Mouse (Mus musculus): ENCODE measurements around the gene Slc5a10. TPM values are rescaled to one million over a fixed set of nuclear protein-coding genes. Genes with fewer than 3 reads are reported as not detected.
"Not testable (repeated sequence)": the region's sequence is repeated elsewhere in the genome, so short reads cannot be mapped to it uniquely, and the experiment has no call there.

The Slc5a10 gene
- polyA plus RNA-seq, 2 experiments: 0.04 TPM; not detected in 1

- 0 out of 2 replicates have a peak, but pooled peaks cover 5% of the 10 kb centered on the region for H3K4me1 ChIP-seq (ENCODE audit: control insufficient read depth, insufficient read depth, low read length)
- no peak overlapping the region for H3K4me3 ChIP-seq (replicated peaks; ENCODE audit: low read length)
- DNase-seq (ENCODE audit: low spot score) (no peak), ATAC-seq (ENCODE audit: low FRiP score, low read depth) (no peak)
- H3K9ac ChIP-seq (ENCODE audit: low read depth, low read length, severe bottlenecking): no peak overlapping the region
- H3K4me2 ChIP-seq (replicated peaks; ENCODE audit: low read depth, low read length, severe bottlenecking): no peak overlapping the region
- no peaks in the 10 kb centered on the region for H3K9me3 ChIP-seq (ENCODE audit: control insufficient read depth, low read length)
- H3K36me3 ChIP-seq (ENCODE audit: control insufficient read depth, insufficient read depth, low read length): no peaks in the 10 kb centered on the region
- WGBS: 69% methylated on average over 12 of the region's 12 CpGs
- no peak overlapping the region for H3K27ac ChIP-seq (replicated peaks; ENCODE audit: low read depth, low read length)
- H3K27me3 ChIP-seq (ENCODE audit: control insufficient read depth, insufficient read depth, low read length): no peaks in the 10 kb centered on the region
- TF ChIP-seq POLR2A (IDR thresholded peaks at IDR 0.05; ENCODE audit: borderline replicate concordance, extremely low read depth, insufficient read depth, insufficient read length): no peak
Observed at GRCm38 (mm10) chr11:61638764-61639536, 81.7 kb downstream of the Slc5a10 start.

- no peak overlapping the region for H3K27ac ChIP-seq (replicated peaks; ENCODE audit: low read depth, low read length)
- H3K4me1 ChIP-seq (ENCODE audit: control insufficient read depth, insufficient read depth, low read length): no peaks in the 10 kb centered on the region
- no peaks in the 10 kb centered on the region for H3K36me3 ChIP-seq (ENCODE audit: control insufficient read depth, insufficient read depth, low read length)
- no peaks in the 10 kb centered on the region for H3K9me3 ChIP-seq (ENCODE audit: control insufficient read depth, low read length)
- ATAC-seq (ENCODE audit: low FRiP score, low read depth) (no peak), DNase-seq (ENCODE audit: low spot score) (no peak)
- H3K9ac ChIP-seq (ENCODE audit: low read depth, low read length, severe bottlenecking): no peak overlapping the region
- WGBS: 90% methylated on average over 3 of the region's 3 CpGs
- no peak overlapping the region for H3K4me2 ChIP-seq (replicated peaks; ENCODE audit: low read depth, low read length, severe bottlenecking)
- H3K27me3 ChIP-seq (ENCODE audit: control insufficient read depth, insufficient read depth, low read length): no peaks in the 10 kb centered on the region
- no peak overlapping the region for H3K4me3 ChIP-seq (replicated peaks; ENCODE audit: low read length)
- TF ChIP-seq POLR2A (IDR thresholded peaks at IDR 0.05; ENCODE audit: borderline replicate concordance, extremely low read depth, insufficient read depth, insufficient read length): no peak
Observed at GRCm38 (mm10) chr11:61637856-61638255, 82.8 kb downstream of the Slc5a10 start.

DNA sequence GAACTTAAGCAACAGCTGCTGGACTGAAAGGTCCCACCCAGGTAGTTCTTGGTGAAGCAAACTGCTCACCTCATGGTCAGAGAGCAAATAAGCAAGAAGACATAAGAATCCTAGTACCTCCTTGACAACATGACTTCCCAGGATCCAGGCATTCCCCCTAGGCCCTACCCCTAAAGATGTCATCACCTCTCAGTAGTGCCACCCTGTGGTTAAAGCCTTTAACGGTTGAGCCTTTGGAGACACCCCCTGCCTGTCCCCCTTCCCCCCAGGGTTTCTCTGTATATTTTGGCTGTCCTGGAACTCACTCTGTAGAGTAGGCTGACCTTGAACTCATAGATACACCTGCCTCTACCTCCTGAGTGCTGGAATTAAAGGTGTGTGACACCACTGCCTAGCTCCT is 83.2 kb downstream of the Slc5a10 start:
- H3K4me1 ChIP-seq (ENCODE audit: control insufficient read depth, insufficient read depth, low read length): no peaks in the 10 kb centered on the region
- DNase-seq (ENCODE audit: low spot score) (no peak), ATAC-seq (ENCODE audit: low FRiP score, low read depth) (no peak)
- no peaks in the 10 kb centered on the region for H3K9me3 ChIP-seq (ENCODE audit: control insufficient read depth, low read length)
- TF ChIP-seq POLR2A (IDR thresholded peaks at IDR 0.05; ENCODE audit: borderline replicate concordance, extremely low read depth, insufficient read depth, insufficient read length): no peak
- no peak overlapping the region for H3K4me2 ChIP-seq (replicated peaks; ENCODE audit: low read depth, low read length, severe bottlenecking)
- H3K36me3 ChIP-seq (ENCODE audit: control insufficient read depth, insufficient read depth, low read length): no peaks in the 10 kb centered on the region
- H3K9ac ChIP-seq (ENCODE audit: low read depth, low read length, severe bottlenecking): no peak overlapping the region
- 58% methylated on average over 1 of the region's 1 CpGs for WGBS
- no peak overlapping the region for H3K27ac ChIP-seq (replicated peaks; ENCODE audit: low read depth, low read length)
- H3K27me3 ChIP-seq (ENCODE audit: control insufficient read depth, insufficient read depth, low read length): no peaks in the 10 kb centered on the region
- no peak overlapping the region for H3K4me3 ChIP-seq (replicated peaks; ENCODE audit: low read length)

- WGBS: 89% methylated on average over 3 of the region's 4 CpGs
- ATAC-seq (ENCODE audit: low FRiP score, low read depth); H3K4me1 ChIP-seq (ENCODE audit: control insufficient read depth, insufficient read depth, low read length); H3K27ac ChIP-seq (replicated peaks; ENCODE audit: low read depth, low read length); H3K4me3 ChIP-seq (replicated peaks; ENCODE audit: low read length); H3K36me3 ChIP-seq (ENCODE audit: control insufficient read depth, insufficient read depth, low read length); H3K9me3 ChIP-seq (ENCODE audit: control insufficient read depth, low read length); H3K4me2 ChIP-seq (replicated peaks; ENCODE audit: low read depth, low read length, severe bottlenecking); DNase-seq (ENCODE audit: low spot score); H3K9ac ChIP-seq (ENCODE audit: low read depth, low read length, severe bottlenecking); H3K27me3 ChIP-seq (ENCODE audit: control insufficient read depth, insufficient read depth, low read length): not testable (repeated sequence)
Observed at GRCm38 (mm10) chr11:61636309-61636708, 84.3 kb downstream of the Slc5a10 start.

DNA sequence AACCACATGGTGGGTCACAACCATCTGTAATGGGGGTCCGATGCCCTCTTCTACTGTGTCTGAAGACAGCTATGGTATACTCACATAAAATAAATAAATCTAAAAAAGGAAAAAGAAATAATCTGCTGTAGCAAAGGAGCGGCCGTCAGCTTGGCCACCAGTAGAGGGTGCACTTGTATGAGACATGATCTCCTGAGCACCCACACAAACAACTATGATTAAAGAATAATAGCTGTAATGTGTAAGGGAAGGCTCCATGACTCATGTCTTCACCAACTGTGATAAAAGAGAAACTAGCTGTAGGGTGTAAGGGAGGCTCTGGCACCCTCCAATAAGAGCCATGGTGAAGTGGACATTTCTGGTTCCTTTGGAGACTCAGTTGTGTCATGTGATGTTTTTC is 91.0 kb downstream of the Slc5a10 start:
- no peak for ATAC-seq (ENCODE audit: low FRiP score, low read depth)
- TF ChIP-seq POLR2A (IDR thresholded peaks at IDR 0.05; ENCODE audit: borderline replicate concordance, extremely low read depth, insufficient read depth, insufficient read length): no peak
- H3K27me3 ChIP-seq (ENCODE audit: control insufficient read depth, insufficient read depth, low read length): no peaks in the 10 kb centered on the region
- no peak overlapping the region for H3K4me2 ChIP-seq (replicated peaks; ENCODE audit: low read depth, low read length, severe bottlenecking)
- DNase-seq (ENCODE audit: low spot score): no peak
- H3K27ac ChIP-seq (replicated peaks; ENCODE audit: low read depth, low read length): no peak overlapping the region
- 59% methylated on average over 3 of the region's 3 CpGs for WGBS
- H3K4me1 ChIP-seq (ENCODE audit: control insufficient read depth, insufficient read depth, low read length): no peaks in the 10 kb centered on the region
- H3K36me3 ChIP-seq (ENCODE audit: control insufficient read depth, insufficient read depth, low read length): no peaks in the 10 kb centered on the region
- H3K4me3 ChIP-seq (replicated peaks; ENCODE audit: low read length): no peak overlapping the region
- H3K9ac ChIP-seq (ENCODE audit: low read depth, low read length, severe bottlenecking): no peak overlapping the region
- no peaks in the 10 kb centered on the region for H3K9me3 ChIP-seq (ENCODE audit: control insufficient read depth, low read length)
